Mouse (Mus musculus) intestine, postnatal 0 days (tissue): ENCODE data around the gene Snn. TPM values are rescaled to one million over a fixed set of nuclear protein-coding genes. Genes with fewer than 3 reads are reported as not detected.

Experiments used
- ATAC-seq: fragments of 200-750 bp; cut with Nextera tagmentation; 2 replicates; pipeline ENCODE4 v1.8.0; 2017; ENCODE audit warnings: mild to moderate bottlenecking, moderate TSS enrichment, moderate library complexity
- H3K27ac ChIP-seq: fragments of 300-500 bp; sonication (generic); 2 replicates; pipeline ENCODE4 v1.5.1; 2014; ENCODE audit warnings: mild to moderate bottlenecking, low read depth, low read length, moderate library complexity
- H3K27me3 ChIP-seq: fragments of 300-500 bp; sonication (generic); replicated peaks from 2 replicates; pipeline ENCODE4 v1.6.1; 2014; ENCODE audit warnings: low read length, mixed read lengths; ENCODE audit not compliant: control insufficient read depth, insufficient read depth
- H3K36me3 ChIP-seq: fragments of 300-500 bp; sonication (generic); 2 replicates; pipeline ENCODE4 v1.6.1; 2014; ENCODE audit warnings: mild to moderate bottlenecking, moderate library complexity; ENCODE audit not compliant: control insufficient read depth, insufficient read depth
- H3K4me1 ChIP-seq: fragments of 300-500 bp; sonication (generic); replicated peaks from 2 replicates; pipeline ENCODE4 v1.6.1; 2014; ENCODE audit warnings: antibody characterized with exemption, low read length, mixed read lengths; ENCODE audit not compliant: control insufficient read depth, insufficient read depth
- H3K4me2 ChIP-seq: fragments of 300-500 bp; sonication (generic); replicated peaks from 2 replicates; pipeline ENCODE4 v1.6.1; 2014; ENCODE audit warnings: low read depth, mild to moderate bottlenecking, moderate library complexity
- H3K4me3 ChIP-seq: fragments of 300-500 bp; sonication (generic); 2 replicates; pipeline ENCODE4 v1.5.1; 2014; ENCODE audit warnings: low read depth, low read length
- H3K9ac ChIP-seq: fragments of 300-500 bp; sonication (generic); 2 replicates; pipeline ENCODE4 v1.6.1; 2014; ENCODE audit warnings: mild to moderate bottlenecking, low read depth, low read length
- H3K9me3 ChIP-seq: fragments of 300-500 bp; sonication (generic); 2 replicates; pipeline ENCODE4 v1.6.1; 2016; ENCODE audit warnings: mixed run types; ENCODE audit not compliant: control insufficient read depth
- CTCF ChIP-seq: sonication (generic); IDR thresholded peaks from 2 replicates; pipeline ENCODE4 v1.5.1; 2016; ENCODE audit warnings: low read depth, mild to moderate bottlenecking, control low read depth, antibody characterized with exemption, moderate library complexity
- WGBS: fragments of 180-500 bp; shearing (Covaris S2); extraction: QIAGEN DNeasy Blood & Tissue Kit; methylation state at CpG from one replicate; pipeline ENCODE4 v1.1.7; 2014; 5-methylcytosine and 5-hydroxymethylcytosine counted together
- polyA plus RNA-seq: library from polyadenylated mRNA; unstranded; fragments of >200 nt; fragmentation: Nextera tagmentation; extraction: Ambion mirVana; gene quantifications from 2 replicates; pipeline ENCODE4 v1.2.1, GENCODE M21; 2015

Snn gene
- polyA plus RNA-seq, 1 experiment from 2014 or later: 8.9 TPM

- Histone ChIP-seq H3K4me1 (peaks cover 8% of the 10 kb centered on the region), H3K4me2 (no peak overlapping the region), H3K9ac (no peak overlapping the region), H3K27ac (no peak overlapping the region; the same call in 1 of the 2 replicates), H3K4me3 (no peak overlapping the region), H3K9me3 (no peaks in the 10 kb centered on the region), H3K36me3 (peaks cover 38% of the 10 kb centered on the region), H3K27me3 (no peaks in the 10 kb centered on the region)
- 86% methylated on average over 8 of the region's 8 CpGs for WGBS
- no peak for ATAC-seq
- no peak for TF ChIP-seq CTCF
Observed at GRCm38 (mm10) chr16:11072454-11072853, 11.7 kb downstream of the Snn start.

- H3K27ac ChIP-seq: no peak overlapping the region
Observed at GRCm38 (mm10) chr16:11073060-11073459, 12.3 kb downstream of the Snn start.

GRCm38 (mm10) chr16:11077601-11078201 is 17.0 kb downstream of the Snn start:
- no peak overlapping the region for H3K9ac ChIP-seq
- H3K27ac ChIP-seq: no peak overlapping the region
- no peaks in the 10 kb centered on the region for H3K27me3 ChIP-seq
- WGBS: 91% methylated on average over 9 of the region's 9 CpGs
- no peak overlapping the region for H3K4me2 ChIP-seq
- no peaks in the 10 kb centered on the region for H3K9me3 ChIP-seq
- H3K4me3 ChIP-seq: no peak overlapping the region
- H3K36me3 ChIP-seq: peaks cover 80% of the 10 kb centered on the region
- H3K4me1 ChIP-seq: no peaks in the 10 kb centered on the region
- ATAC-seq: no peak
- no peak for TF ChIP-seq CTCF

More at GRCm38 (mm10) chr16:11073060-11073459, 12.3 kb downstream of the Snn start:
- Histone ChIP-seq H3K36me3 (peaks cover 42% of the 10 kb centered on the region), H3K4me1 (peaks cover 8% of the 10 kb centered on the region), H3K9ac (no peak overlapping the region), H3K27me3 (no peaks in the 10 kb centered on the region), H3K4me2 (no peak overlapping the region), H3K4me3 (no peak overlapping the region), H3K9me3 (no peaks in the 10 kb centered on the region)
- ATAC-seq: no peak
- 74% methylated on average over 6 of the region's 6 CpGs for WGBS
- no peak for TF ChIP-seq CTCF

- no peak overlapping the region for H3K9ac ChIP-seq
- no peak for ATAC-seq
- no peaks in the 10 kb centered on the region for H3K9me3 ChIP-seq
- 60% methylated on average over 3 of the region's 3 CpGs for WGBS
- no peak for TF ChIP-seq CTCF
- no peak overlapping the region for H3K4me2 ChIP-seq
- no peaks in the 10 kb centered on the region for H3K27me3 ChIP-seq
- H3K4me1 ChIP-seq: no peaks in the 10 kb centered on the region
- peaks cover 83% of the 10 kb centered on the region for H3K36me3 ChIP-seq
- no peak overlapping the region for H3K27ac ChIP-seq
- no peak overlapping the region for H3K4me3 ChIP-seq
Observed at GRCm38 (mm10) chr16:11078216-11078869, 17.6 kb downstream of the Snn start.

- Histone ChIP-seq H3K4me1 (no peaks in the 10 kb centered on the region), H3K27me3 (no peaks in the 10 kb centered on the region), H3K27ac (no peak overlapping the region), H3K9ac (no peak overlapping the region), H3K36me3 (peaks cover 76% of the 10 kb centered on the region), H3K9me3 (no peaks in the 10 kb centered on the region), H3K4me2 (no peak overlapping the region), H3K4me3 (no peak overlapping the region)
- ATAC-seq: no peak
- no peak for TF ChIP-seq CTCF
- WGBS: 92% methylated on average over 8 of the region's 8 CpGs
Observed at GRCm38 (mm10) chr16:11084181-11084580, 23.4 kb downstream of the Snn start.

GRCm38 (mm10) chr16:11086299-11086698 is 25.6 kb downstream of the Snn start:
- WGBS: 96% methylated on average over 3 of the region's 3 CpGs
- H3K36me3 ChIP-seq: peaks cover 75% of the 10 kb centered on the region
- TF ChIP-seq CTCF: no peak
- H3K27ac ChIP-seq: no peak overlapping the region
- ATAC-seq: no peak
- no peaks in the 10 kb centered on the region for H3K9me3 ChIP-seq
- no peak overlapping the region for H3K4me2 ChIP-seq
- no peak overlapping the region for H3K4me3 ChIP-seq
- H3K4me1 ChIP-seq: no peaks in the 10 kb centered on the region
- no peaks in the 10 kb centered on the region for H3K27me3 ChIP-seq
- H3K9ac ChIP-seq: no peak overlapping the region
